Mouse (Mus musculus) liver, postnatal 0 days (tissue): Measurements from ENCODE around the gene Pank1.

Experiments used
- CTCF ChIP-seq: sonication (generic); IDR thresholded peaks from 2 replicates; pipeline ENCODE4 v1.5.1; 2016; ENCODE audit warnings: antibody characterized with exemption, low read depth
- EP300 ChIP-seq: IDR thresholded peaks from 2 replicates; pipeline ENCODE4 v1.6.1; 2016; ENCODE audit warnings: antibody characterized with exemption, low read depth, mild to moderate bottlenecking

GRCm38 (mm10) chr19:34891590-34891989 is 12.3 kb upstream of the Pank1 start:
- TF ChIP-seq CTCF (no peak), EP300 (no peak)
